Mouse (Mus musculus) G1E-ER4 (cell line): Measurements from ENCODE around the gene Ncoa3. TPM values are rescaled to one million over a fixed set of nuclear protein-coding genes. Genes with fewer than 3 reads are reported as not detected.
A peak's percentile ranks its signal among the peaks of the same experiment; 100 is the strongest.

Experiments used
- GATA1 ChIP-seq: IDR thresholded peaks from one replicate; pipeline ENCODE4 v1.8.0; 2012; ENCODE audit warnings: low read length, inconsistent platforms
- polyA plus RNA-seq: library from polyadenylated mRNA; stranded (reverse); fragments of >175 nt; gene quantifications from 2 replicates; pipeline ENCODE4 v1.2.3, GENCODE M21; 2012

The Ncoa3 gene
- polyA plus RNA-seq, 1 experiment, result 20.4 TPM

- no peak for TF ChIP-seq GATA1
Measured at GRCm38 (mm10) chr2:166035725-166036124, 43.3 kb downstream of the Ncoa3 start.

- TF ChIP-seq GATA1, result no peak
Measured at GRCm38 (mm10) chr2:166039681-166040080, 47.2 kb downstream of the Ncoa3 start.

GRCm38 (mm10) chr2:166042542-166042941, 50.1 kb downstream of the Ncoa3 start:
- TF ChIP-seq GATA1, result peak; percentile 78

GRCm38 (mm10) chr2:166045006-166045405, 52.6 kb downstream of the Ncoa3 start:
- no peak for TF ChIP-seq GATA1

GRCm38 (mm10) chr2:166045549-166046501, 53.4 kb downstream of the Ncoa3 start:
- no peak for TF ChIP-seq GATA1

- no peak for TF ChIP-seq GATA1
Measured at GRCm38 (mm10) chr2:166047931-166048330, 55.5 kb downstream of the Ncoa3 start.

GRCm38 (mm10) chr2:166048852-166049251, 56.4 kb downstream of the Ncoa3 start:
- no peak for TF ChIP-seq GATA1

- TF ChIP-seq GATA1, result no peak
Measured at GRCm38 (mm10) chr2:166051421-166051820, 59.0 kb downstream of the Ncoa3 start.

GRCm38 (mm10) chr2:166051966-166052365, 59.5 kb downstream of the Ncoa3 start:
- TF ChIP-seq GATA1, result no peak

- no peak for TF ChIP-seq GATA1
Measured at GRCm38 (mm10) chr2:166054002-166054539, 61.6 kb downstream of the Ncoa3 start.

GRCm38 (mm10) chr2:166059684-166060423, 67.4 kb downstream of the Ncoa3 start:
- TF ChIP-seq GATA1, result no peak

GRCm38 (mm10) chr2:166062008-166062407, 69.6 kb downstream of the Ncoa3 start:
- TF ChIP-seq GATA1, result no peak

GRCm38 (mm10) chr2:166062431-166062830, 70.0 kb downstream of the Ncoa3 start:
- no peak for TF ChIP-seq GATA1

- TF ChIP-seq GATA1, result no peak
Measured at GRCm38 (mm10) chr2:166066434-166066833, 74.0 kb downstream of the Ncoa3 start.

GRCm38 (mm10) chr2:166068261-166068660, 75.8 kb downstream of the Ncoa3 start:
- no peak for TF ChIP-seq GATA1

GRCm38 (mm10) chr2:166069164-166069563, 76.7 kb downstream of the Ncoa3 start:
- no peak for TF ChIP-seq GATA1
